Comparison of ENCODE assay signal across 17 mouse cellular contexts in genomic region chr16:45399947-45400555, GRCm38 (mm10). TPM values are rescaled to one million over a fixed set of nuclear protein-coding genes. Genes with fewer than 3 reads are reported as not detected.
DNase-seq lines count a peak whose midpoint lies in the region; ATAC-seq and TF ChIP-seq lines count a peak whose summit lies in the region.
"Had no signal": no experiment of that assay in that cellular context is flagged by ENCODE, and none has a peak within 500 bp of the region (broad histone marks: within the 10 kb centered on the region; RNA-seq: fewer than 3 reads in every experiment).

No protein-coding gene starts in this region.

- 0 out of 2 replicates have a peak, but pooled peaks have one; percentile 55 for ATAC-seq in heart, embryonic 15.5 days (replicated peaks; ENCODE audit: insufficient number of reproducible peaks, insufficient read depth, low FRiP score, low read depth)
- peak; percentile 27 for ATAC-seq in inflammation-experienced regulatory T-cells, adult 6 months
- ATAC-seq: CD4-positive, CD25-positive, alpha-beta regulatory T cell, adult 4 months; forebrain, embryonic 14.5 days; midbrain, embryonic 15.5 days had no signal

- WGBS in heart, embryonic 15.5 days = 36% methylated on average over 9 of the region's 9 CpGs
- WGBS in small intestine, adult 2 months = 62% methylated on average over 9 of the region's 9 CpGs

- intact Hi-C loops in heart, postnatal 36 days (cut with DNase I) = loop anchor here (2.0 kb wide), 1 partner anchor 15 kb away; no protein-coding TSS in a partner anchor
- intact Hi-C loops in gastrocnemius, postnatal 14 days (cut with DNase I; ENCODE audit: low total_unique reads) = no loop called here

- no peak for DNase-seq in heart, postnatal 36 days
- peak; percentile 26 for DNase-seq in ovary, adult 18-20 months (ENCODE audit: low spot score)
- DNase-seq in ovary, postnatal 10 days (ENCODE audit: low spot score) = no peak
- DNase-seq in layer of hippocampus, postnatal 10 days (ENCODE audit: low spot score in 2 of 2) = no peak
- no peak for DNase-seq in gastrocnemius, postnatal 14 days
- DNase-seq: cerebellum, postnatal 14 days; gastrocnemius, postnatal 25 days had no signal

- no peaks in the 10 kb centered on the region for H3K27me3 ChIP-seq in heart, embryonic 15.5 days
- no peaks in the 10 kb centered on the region for H3K27me3 ChIP-seq in small intestine, adult 2 months (ENCODE audit: control insufficient read depth, insufficient read depth, low read length)
- H3K27me3 ChIP-seq: kidney, embryonic 15.5 days; limb, embryonic 13.5 days; midbrain, embryonic 15.5 days; neural tube, embryonic 12.5 days had no signal

- H3K4me1 ChIP-seq in heart, embryonic 15.5 days (replicated peaks) = peaks cover 8% of the 10 kb centered on the region
- H3K4me1 ChIP-seq in small intestine, adult 2 months (ENCODE audit: control insufficient read depth, insufficient read depth, insufficient read length, low read length) = no peaks in the 10 kb centered on the region
- H3K4me1 ChIP-seq: kidney, embryonic 15.5 days; limb, embryonic 13.5 days; midbrain, embryonic 15.5 days; neural tube, embryonic 12.5 days had no signal

- H3K9me3 ChIP-seq in heart, embryonic 15.5 days (replicated peaks) = no peaks in the 10 kb centered on the region
- H3K9me3 ChIP-seq: kidney, embryonic 15.5 days; limb, embryonic 13.5 days; midbrain, embryonic 15.5 days; neural tube, embryonic 12.5 days had no signal

- no peak for TF ChIP-seq CTCF in small intestine, adult 2 months (IDR thresholded peaks at IDR 0.05; ENCODE audit: extremely low read depth, insufficient read length, insufficient replicate concordance, low read depth, low read length)

- no peak overlapping the region for H3K4me3 ChIP-seq in heart, embryonic 15.5 days
- H3K4me3 ChIP-seq in small intestine, adult 2 months (ENCODE audit: low read depth, low read length) = no peak overlapping the region
- H3K4me3 ChIP-seq: kidney, embryonic 15.5 days; limb, embryonic 13.5 days; midbrain, embryonic 15.5 days; neural tube, embryonic 12.5 days had no signal

- no peak for TF ChIP-seq POLR2A in small intestine, adult 2 months (IDR thresholded peaks at IDR 0.05; ENCODE audit: low read depth, low read length)

- H3K4me2 ChIP-seq in heart, embryonic 15.5 days = no peak overlapping the region
- H3K4me2 ChIP-seq: hindbrain, embryonic 14.5 days; kidney, embryonic 15.5 days; limb, embryonic 13.5 days; midbrain, embryonic 15.5 days; neural tube, embryonic 12.5 days had no signal

- H3K36me3 ChIP-seq in heart, embryonic 15.5 days = no peaks in the 10 kb centered on the region
- peaks cover 4% of the 10 kb centered on the region; the same call in 1 of the 2 replicates for H3K36me3 ChIP-seq in small intestine, adult 2 months (ENCODE audit: control insufficient read depth, insufficient read depth, low read length)
- H3K36me3 ChIP-seq: kidney, embryonic 15.5 days; limb, embryonic 13.5 days; neural tube, embryonic 12.5 days had no signal

- H3K27ac ChIP-seq in heart, embryonic 15.5 days = peak overlapping the region; percentile 67
- H3K27ac ChIP-seq in small intestine, adult 2 months (ENCODE audit: insufficient read depth, low read depth, low read length) = peak overlapping the region; percentile 43
- H3K27ac ChIP-seq: hindbrain, embryonic 14.5 days; kidney, embryonic 15.5 days; limb, embryonic 13.5 days; midbrain, embryonic 15.5 days; neural tube, embryonic 12.5 days had no signal

- H3K9ac ChIP-seq in heart, embryonic 15.5 days = no peak overlapping the region
- H3K9ac ChIP-seq: hindbrain, embryonic 14.5 days; kidney, embryonic 15.5 days; limb, embryonic 13.5 days; midbrain, embryonic 15.5 days; neural tube, embryonic 12.5 days had no signal

RNA-seq across cellular contexts. Expression of gene Cd200, which starts 8.8 kb away (rescaled TPM):
- 28.7 and 33.1 TPM in 2 replicates for polyA plus RNA-seq in heart, embryonic 15.5 days (2015; fragmentation: Nextera tagmentation; extraction: Ambion mirVana)
- total RNA-seq in heart, postnatal 36 days (2021) = 10 to 100 TPM; 66.9 to 69.8 TPM
- 100 to 1,000 TPM in 2 of 3 experiments, 10 to 100 TPM in 1; 84.4 to 386 (median 244) TPM for polyA plus RNA-seq in inflammation-experienced regulatory T-cells, adult 6 months (2017; shearing (Covaris generic))
- polyA plus RNA-seq in small intestine, adult 2 months (2012; rRNA removed) = 12.0 and 29.2 TPM in 2 replicates
- total RNA-seq in layer of hippocampus, postnatal 10 days (2021) = 100 to 1,000 TPM; 175 to 176 TPM
- total RNA-seq in gastrocnemius, postnatal 14 days (2021) = 10 to 100 TPM; 31.6 to 41.3 TPM
